Mouse (Mus musculus): ENCODE measurements at regions not wholly inside any gene's neighbourhood (a gene's known extent, or its start where the extent isn't known, plus 50 kb on each side); places are given as distances from the start of the nearest gene placed in this dataset.

DNA sequence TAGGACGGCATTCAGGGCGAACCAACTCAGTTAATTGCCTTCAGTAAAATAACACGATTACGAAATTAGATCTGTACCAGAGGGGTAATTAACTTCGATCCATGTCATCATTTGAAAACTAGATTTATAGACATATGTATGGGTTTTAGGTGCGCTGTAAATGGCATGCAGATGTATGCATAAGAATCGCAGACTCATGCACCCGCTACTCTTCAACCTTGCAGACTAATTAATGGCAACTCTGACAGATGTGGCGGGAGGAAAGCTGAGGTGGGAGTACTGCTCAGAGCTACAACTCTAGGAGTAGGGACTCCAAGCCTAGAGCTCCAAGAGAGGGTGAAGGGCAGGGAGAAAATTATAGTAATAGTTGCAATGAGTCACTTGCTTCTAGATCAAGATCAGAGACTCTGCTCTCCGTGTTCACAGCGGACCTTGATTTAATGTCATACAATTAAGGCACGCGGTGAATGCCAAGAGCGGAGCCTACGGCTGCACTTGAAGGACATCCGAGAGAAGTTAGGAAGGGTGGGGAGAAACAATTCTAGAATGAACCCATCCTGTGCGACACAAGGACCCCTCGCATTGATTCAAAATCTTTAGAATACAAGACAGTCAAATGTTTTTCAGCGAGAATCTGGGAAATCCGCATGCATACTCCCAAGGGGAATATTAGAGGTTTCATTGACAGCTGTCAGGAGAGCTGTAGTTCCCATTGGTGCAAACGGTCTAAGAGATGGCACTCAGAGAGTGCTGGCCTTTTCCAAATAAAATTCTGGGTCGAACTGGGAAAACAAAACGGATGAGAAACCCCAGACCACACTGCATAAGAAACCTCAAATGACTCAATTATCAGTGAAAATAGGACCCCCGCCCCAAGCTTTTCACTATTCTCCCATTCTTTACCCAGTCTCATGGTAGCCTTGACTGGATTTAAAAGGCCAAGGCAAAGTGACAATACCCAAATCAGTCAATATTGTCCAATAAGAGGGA lies 152.6 kb upstream of the Cypt12 start:
- peak; percentile 44 for DNase-seq (ENCODE audit: extremely low spot score, low spot score)

DNA sequence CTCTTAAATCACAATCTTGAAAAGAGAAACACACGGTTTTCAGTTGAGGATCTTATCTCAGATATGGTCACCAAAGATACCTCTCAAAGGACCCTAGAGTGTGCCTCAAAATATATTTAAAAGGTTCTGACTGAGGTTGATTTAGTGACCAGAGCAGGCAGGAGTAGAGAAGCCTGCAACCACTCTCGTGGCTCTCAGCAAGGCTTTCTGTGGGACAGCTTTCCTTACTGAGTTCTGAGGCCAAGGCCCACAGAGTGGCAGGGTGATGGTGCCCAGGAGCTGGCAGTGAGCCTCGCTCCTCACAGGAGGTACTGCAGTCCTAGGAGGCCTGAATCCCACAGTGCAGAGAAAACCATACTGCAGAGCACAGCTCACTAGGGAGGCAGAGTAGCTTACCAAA lies 151.4 kb upstream of the Cypt12 start:
- DNase-seq (ENCODE audit: extremely low spot score, low spot score), result peak; percentile 47

DNA sequence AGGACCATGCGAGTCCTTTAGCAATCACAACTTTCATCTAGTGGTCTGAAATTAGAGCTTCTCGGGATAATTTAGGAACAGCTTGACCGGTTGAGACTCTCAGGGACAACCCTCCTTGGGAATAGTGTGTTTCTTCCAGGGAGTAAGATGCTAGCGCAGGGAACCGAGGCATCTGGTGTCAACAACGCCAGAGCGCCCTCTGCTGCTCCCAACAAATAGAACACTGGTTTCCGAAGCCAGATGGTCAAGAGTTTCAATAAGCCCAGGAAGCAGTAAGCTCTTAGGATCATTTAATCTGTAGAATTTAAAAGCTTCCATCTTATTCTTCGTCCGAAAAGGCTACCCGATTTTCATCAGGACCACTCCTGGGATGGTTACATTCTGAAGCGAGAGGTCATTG lies 149.8 kb upstream of the Cypt12 start:
- peak; percentile 67 for DNase-seq (ENCODE audit: extremely low spot score, low spot score)

DNA sequence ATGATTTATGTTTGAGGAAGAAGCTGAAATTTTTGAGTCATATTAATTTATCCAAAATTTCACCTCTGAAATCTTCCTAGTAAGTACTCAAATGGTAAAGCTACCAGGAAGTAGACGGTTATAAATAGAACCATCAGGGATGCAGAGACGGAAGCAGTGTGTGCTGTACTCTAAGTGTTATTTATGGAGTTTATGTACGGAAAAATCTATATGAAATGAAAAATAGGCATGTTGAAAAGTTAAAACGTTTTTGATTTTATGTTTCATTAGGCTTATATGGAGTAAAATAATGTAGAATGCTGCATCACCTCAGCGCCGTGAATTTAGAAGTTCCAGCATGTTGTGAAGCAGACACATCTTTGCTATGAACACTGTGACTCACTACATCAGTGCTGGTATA lies 149.1 kb upstream of the Cypt12 start:
- DNase-seq (ENCODE audit: extremely low spot score, low spot score), result no peak

DNA sequence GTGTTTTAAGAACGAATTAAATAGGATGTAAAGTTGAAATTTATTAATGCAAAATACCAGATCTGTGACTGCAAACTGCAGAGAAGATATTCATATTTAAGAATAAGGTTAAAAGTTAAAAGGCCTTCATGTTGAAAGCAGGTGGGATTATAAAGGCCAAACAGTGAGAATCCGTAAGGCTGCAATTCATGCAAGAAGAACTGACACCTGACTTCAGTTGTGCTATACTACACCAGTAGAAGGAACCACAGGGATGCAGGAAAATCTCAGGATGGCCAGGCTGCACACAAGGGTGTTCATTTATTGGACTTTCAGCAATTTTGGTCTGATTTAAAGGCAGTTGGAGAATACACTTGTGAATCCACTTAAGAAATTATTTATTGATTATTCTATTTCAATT lies 147.4 kb upstream of the Cypt12 start:
- DNase-seq (ENCODE audit: extremely low spot score, low spot score), result no peak

DNA sequence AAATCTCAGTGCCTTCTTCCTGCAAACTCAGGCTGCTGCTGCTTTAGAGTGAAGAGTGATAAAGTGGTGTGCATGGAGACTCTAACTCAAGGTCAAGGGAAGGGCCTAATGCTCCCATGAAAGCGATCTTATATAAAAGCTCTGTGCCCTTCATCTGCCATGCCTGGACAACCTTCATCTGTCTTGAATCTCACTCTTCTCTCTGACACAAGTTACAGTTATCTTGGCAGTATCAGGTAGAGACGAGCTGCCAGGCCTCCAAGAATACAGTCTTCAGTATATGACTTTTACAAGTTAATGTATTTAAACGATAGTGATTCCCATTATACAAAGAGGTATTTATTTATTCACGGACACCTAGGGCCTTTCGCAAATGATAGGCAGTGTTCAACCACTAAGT lies 146.7 kb upstream of the Cypt12 start:
- no peak for DNase-seq (ENCODE audit: extremely low spot score, low spot score)

DNA sequence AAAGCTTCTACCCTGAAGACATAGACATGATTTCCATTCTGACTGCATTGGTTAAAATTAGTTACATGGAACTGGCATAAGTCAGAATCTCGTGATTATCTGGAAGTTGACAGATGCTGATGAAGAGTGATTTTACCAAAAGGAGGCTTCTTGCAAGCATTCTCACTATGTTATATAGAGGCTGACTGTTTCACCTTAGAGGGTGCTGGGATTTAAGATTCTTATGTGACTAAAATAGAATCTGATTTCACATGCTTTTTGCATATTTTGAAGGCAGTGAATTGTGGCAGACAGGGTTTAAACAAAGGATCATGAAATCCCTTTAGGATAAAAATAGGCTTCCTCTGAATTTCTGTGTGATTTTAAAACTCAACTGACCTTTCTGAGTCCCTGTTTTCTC lies 143.0 kb upstream of the Cypt12 start:
- DNase-seq (ENCODE audit: extremely low spot score, low spot score), result no peak

DNA sequence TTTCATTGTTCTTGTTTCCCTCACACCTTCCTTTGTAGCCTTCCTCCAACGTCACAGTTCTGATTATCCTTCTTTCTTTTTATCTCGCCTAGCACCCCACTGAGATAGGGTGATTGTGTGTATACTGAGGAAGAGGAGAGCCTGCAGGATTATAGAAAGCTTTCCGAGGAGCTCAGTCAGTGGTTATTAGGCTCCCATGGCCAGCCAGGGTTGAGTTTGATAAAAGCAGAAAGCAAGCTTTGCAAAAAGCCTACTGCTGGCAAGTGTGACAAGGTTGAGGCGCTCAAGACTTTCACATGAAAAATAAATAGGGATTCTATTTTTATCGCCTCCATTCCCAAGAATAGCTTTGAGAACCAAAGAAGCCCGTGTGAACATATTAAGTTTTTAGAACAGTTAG lies 136.9 kb upstream of the Cypt12 start:
- no peak for DNase-seq (ENCODE audit: extremely low spot score, low spot score)

DNA sequence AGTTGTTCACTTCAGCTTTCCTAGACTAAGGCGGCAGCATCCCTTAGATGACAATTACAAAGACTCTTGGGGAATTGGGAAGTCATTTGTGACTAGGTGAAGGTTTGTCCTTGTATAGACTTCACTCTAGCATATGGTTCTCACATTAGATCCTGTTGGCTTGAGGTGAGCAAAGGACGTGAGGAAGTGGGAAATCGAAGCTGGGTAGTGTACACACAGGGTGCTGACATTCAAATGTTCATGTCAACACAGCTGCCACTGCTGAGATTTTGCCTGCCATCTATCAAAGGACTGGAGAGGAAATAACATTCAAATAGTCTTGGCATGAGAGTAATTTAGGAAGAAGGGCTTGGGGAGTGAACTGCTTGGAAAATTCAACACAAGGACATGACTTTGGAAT lies 124.0 kb upstream of the Cypt12 start:
- DNase-seq (ENCODE audit: extremely low spot score, low spot score), result no peak

DNA sequence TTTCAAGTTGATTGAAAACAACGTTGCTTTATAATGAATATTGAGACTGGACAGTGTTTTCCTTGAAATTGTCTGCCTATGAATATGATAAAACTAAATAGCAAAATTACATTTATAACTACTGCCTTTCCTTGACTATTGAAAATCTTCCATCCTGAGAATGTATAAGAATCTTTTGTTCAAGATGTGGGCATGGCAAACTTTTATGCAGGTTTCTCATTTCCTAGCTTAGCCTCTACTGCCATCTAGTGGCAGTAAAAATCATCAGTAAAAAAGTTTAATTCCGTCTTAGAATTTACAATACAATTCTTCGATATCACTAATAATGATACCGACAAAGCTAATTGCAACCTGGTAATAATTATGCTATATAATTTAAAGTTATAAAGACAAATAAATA lies 123.5 kb upstream of the Cypt12 start:
- DNase-seq (ENCODE audit: extremely low spot score, low spot score), result no peak

DNA sequence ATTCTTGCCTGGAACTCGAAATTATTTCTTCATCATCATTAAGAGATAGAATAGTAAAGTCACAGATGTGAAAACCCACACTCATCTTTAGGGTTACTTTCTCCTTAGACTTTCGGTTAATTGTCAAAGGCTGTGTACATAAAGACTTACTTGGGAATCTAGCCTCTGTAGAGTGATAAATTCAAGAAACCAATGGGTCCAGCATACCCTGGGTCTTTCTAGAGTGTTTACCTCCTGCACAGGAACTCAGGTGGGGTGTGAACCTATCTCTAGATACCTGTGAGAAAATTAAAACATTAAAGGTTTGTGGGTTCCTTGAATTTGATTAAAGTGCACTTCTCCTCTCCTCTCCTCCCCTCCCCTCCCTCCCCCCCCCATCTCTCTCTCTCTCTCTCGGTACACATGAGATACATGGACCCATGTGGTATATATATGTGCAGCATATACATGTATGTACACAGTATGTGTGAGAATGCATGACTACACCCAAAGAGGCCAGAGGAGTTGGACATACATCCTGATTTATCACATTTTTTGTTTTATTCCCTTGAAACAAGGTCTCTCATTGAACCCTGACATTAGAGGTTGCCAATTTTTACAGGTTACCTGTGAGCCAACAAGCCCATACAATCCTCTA lies 122.8 kb upstream of the Cypt12 start:
- DNase-seq (ENCODE audit: extremely low spot score, low spot score), result no peak

DNA sequence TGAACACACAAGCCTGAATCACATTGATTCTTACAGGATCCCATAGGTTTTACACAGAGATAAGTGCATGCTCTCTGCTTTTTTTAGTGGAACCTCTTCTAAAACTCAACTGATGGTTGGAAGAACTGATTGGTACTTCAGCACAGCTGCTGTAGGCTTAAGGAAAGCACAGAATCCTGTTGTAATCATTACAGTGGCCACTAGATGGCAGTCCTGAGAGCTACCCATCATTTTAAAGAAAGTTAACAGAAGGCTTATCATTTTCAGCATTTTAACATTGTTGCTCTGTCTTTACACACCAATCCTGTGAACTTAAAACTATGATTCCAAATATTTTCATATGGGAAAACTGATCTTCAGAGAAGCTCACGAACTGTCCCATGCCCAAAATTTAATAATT lies 113.5 kb upstream of the Cypt12 start:
- DNase-seq (ENCODE audit: extremely low spot score, low spot score), result peak; percentile 44

DNA sequence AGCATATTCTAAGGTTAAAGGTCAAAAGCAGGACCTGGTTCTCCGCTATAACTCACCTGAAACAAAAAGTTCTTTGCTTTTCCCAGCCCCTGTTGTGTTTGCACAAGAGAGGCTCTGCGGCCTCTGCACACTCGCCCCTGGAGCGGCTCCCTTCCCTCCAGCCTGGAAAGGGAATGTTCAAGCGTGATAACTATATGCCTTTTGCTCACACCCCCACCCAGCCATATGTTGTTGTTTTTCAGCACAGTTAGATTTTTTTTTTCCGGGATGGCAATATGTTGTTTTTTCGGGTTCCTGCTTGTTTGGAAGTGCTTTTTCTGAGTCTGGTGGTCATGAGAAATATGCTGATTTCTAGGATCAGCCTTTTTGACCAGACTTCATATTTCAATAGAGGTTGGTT lies 100.6 kb upstream of the Cypt12 start:
- DNase-seq (ENCODE audit: extremely low spot score, low spot score), result no peak

DNA sequence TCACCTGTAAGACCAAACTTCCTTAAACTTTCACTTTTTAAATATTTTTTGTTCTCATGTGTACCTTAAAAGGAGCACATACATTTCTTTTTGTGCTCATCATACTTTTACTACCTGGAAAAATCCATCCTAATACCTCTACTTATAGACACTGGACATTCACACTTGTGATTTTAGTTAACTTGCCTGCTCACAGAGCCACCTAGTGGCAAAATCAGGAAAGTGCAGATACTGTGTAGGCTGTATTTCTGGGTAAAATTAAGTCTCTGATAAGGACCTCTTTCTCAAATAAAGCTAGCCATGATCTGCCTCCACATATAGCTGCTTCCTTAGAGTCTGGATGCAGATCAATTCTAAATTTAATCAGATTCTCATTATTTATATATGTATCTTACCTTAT lies 100.0 kb upstream of the Cypt12 start:
- DNase-seq (ENCODE audit: extremely low spot score, low spot score), result no peak

DNA sequence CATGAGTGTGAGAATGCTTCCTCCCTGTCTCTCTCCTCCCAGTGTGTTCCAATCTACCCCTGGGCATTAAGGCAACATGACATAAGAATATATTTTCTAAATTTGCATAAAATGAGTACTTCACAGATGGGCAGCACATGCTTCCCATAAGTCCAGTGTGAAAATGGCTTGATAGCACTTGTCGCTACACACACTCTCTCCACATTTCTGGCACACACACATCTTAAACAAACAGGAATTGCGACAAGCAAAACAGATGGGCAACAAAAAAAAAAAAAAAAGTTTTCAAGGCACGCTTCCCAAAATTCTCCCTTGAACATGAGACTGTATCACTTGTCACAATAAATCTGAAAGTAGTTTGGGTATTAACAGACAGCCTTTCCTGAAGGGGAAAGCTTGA lies 85.8 kb upstream of the Cypt12 start:
- DNase-seq (ENCODE audit: extremely low spot score, low spot score), result no peak

DNA sequence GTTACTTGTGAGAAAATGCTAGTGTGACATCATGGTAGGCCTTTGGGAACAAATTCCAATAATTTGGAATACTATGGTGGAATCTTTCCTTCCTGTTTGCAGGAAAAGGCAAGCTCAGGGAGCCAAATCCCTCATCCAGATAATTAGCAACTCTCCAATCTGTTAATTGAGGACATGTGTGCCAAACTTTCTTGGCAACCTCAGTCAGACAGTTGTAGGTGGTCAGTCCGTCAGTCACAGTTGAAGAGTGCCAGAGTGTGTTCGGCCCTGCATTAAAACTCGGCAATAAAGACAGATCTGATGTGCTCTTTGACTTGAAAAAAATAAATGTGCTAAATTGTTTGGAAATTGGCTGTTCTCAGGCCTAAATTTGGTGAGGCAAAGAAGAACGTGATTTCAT lies 83.1 kb upstream of the Cypt12 start:
- DNase-seq (ENCODE audit: extremely low spot score, low spot score), result no peak

DNA sequence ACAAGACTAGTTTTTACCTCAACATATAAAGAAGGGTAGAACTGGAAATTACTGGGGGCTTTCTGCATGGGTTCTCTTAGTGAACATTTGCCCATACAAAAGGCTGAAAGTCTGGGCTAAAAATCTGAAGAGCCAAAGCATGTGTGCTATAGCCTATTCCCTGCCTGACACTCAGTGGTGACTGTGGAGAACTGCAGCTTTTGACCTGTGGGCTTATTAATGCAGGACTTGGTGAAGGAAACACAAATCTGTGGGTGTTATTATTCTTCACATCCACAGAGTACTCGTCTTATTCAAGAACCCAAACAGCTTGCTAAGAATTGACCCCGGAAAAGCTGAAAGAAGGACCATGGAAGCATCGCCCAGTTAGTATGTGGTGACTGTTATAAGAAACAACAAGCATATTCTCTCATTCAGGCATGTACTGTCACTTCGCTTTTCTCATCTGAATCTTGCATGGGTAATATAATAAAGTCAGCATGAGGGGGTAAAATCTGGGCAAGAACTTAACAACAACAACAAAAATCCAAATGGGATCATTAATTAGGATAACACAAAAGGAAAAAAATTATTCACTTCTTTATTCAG lies 77.2 kb upstream of the Cypt12 start:
- DNase-seq (ENCODE audit: extremely low spot score, low spot score), result no peak

DNA sequence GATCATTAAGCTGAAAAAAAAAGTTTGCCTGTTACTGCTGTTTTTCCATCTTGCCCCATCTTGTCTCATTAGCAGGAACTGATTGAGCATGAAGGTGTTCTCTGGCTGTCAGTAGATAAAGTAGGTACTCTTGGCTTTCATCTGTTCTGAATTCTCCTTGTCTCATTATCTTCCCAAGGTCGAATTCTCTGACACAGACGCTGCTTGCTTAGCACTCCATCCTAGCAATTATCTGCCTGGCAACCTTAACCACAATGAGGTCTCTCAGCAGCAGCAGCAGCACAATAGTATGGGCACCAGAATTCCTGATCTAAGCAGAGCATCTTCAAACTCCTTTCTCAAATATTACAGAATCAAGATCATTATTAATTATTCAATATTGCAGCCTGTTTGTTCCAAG lies 52.3 kb upstream of the Cypt12 start:
- no peak for DNase-seq (ENCODE audit: extremely low spot score, low spot score)

DNA sequence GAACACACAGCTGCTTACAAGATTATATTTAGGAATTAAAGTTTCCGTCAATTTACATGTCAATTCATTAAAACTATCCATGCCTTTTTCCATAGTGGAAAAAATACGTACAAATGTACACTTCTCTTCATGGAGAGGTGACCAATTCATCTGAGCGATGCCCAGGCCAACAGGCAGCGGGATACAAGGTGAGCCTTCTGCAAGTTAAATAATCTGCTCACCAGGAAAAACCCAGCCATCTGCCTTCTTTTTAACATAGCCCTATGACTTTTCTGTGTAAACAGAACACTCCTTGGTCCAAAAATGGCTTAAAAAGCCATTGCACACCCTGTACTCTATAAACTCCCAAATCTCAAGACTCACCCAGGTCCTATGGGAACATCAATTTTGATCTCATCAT lies 51.5 kb upstream of the Cypt12 start:
- DNase-seq (ENCODE audit: extremely low spot score, low spot score), result no peak
